ENCODE assay signal across 20 mouse cellular contexts in the genomic region with DNA sequence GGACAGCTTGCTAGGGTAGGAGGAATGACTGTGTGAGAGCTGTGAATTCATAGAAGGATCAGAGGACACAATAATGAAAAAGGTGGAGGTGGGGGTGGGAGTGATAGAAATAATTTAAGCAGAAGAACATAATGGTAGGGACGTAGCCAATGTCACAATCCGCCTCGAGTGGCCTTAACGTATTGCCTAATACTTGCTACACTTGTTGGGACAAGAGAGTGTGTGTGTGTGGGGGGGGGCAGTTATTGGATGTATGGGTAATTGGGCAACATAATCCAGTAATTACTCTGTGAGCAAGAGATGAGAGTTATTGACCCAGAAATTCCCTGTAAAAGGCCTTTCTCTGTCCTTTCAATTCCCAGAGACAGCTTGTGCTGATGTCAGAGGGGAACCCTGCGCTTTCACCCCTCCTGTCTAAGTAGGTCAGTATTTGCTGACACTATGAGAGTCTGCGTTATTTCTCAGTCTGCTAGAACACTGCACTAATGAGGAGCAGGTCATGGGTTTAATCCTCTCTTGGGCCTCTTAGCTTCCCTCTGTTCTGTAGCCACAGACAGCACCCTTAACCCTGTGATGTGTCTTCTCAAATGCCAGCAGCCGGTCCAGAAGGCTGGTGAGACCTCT.
DNase-seq lines count a peak whose midpoint lies in the region; ATAC-seq lines count a peak whose summit lies in the region.
"Had no signal": no experiment of that assay in that cellular context is flagged by ENCODE, and none has a peak within 500 bp of the region (broad histone marks: within the 10 kb centered on the region; RNA-seq: fewer than 3 reads in every experiment).

No protein-coding gene starts in this region.

- no peaks in the 10 kb centered on the region for H3K36me3 ChIP-seq in hindbrain, embryonic 15.5 days
- no peaks in the 10 kb centered on the region for H3K36me3 ChIP-seq in hindbrain, embryonic 11.5 days (ENCODE audit: control insufficient read depth, insufficient read depth, low read length)
- no peaks in the 10 kb centered on the region for H3K36me3 ChIP-seq in midbrain, embryonic 15.5 days (replicated peaks)
- H3K36me3 ChIP-seq in midbrain, embryonic 10.5 days = no peaks in the 10 kb centered on the region
- H3K36me3 ChIP-seq: kidney, embryonic 15.5 days; limb, embryonic 10.5 days; liver, embryonic 15.5 days; midbrain, embryonic 12.5 days had no signal

- WGBS in hindbrain, embryonic 15.5 days = 77% methylated on average over 7 of the region's 7 CpGs
- WGBS in hindbrain, embryonic 11.5 days = 82% methylated on average over 7 of the region's 7 CpGs
- WGBS in midbrain, embryonic 15.5 days = 61% methylated on average over 7 of the region's 7 CpGs
- 65% methylated on average over 7 of the region's 7 CpGs for WGBS in midbrain, embryonic 10.5 days

- no peak overlapping the region for H3K4me2 ChIP-seq in hindbrain, embryonic 15.5 days
- H3K4me2 ChIP-seq in hindbrain, embryonic 11.5 days (replicated peaks; ENCODE audit: low read depth, low read length) = no peak overlapping the region
- no peak overlapping the region for H3K4me2 ChIP-seq in midbrain, embryonic 15.5 days
- H3K4me2 ChIP-seq: kidney, embryonic 15.5 days; liver, embryonic 15.5 days; midbrain, embryonic 12.5 days had no signal

- no peak overlapping the region for H3K9ac ChIP-seq in hindbrain, embryonic 15.5 days
- H3K9ac ChIP-seq in hindbrain, embryonic 11.5 days (ENCODE audit: low read depth, low read length) = no peak overlapping the region
- H3K9ac ChIP-seq in midbrain, embryonic 15.5 days = no peak overlapping the region
- H3K9ac ChIP-seq: kidney, embryonic 15.5 days; liver, embryonic 15.5 days; midbrain, embryonic 12.5 days had no signal

- H3K9me3 ChIP-seq in hindbrain, embryonic 15.5 days = no peaks in the 10 kb centered on the region
- no peaks in the 10 kb centered on the region for H3K9me3 ChIP-seq in hindbrain, embryonic 11.5 days (ENCODE audit: control insufficient read depth, low read length)
- H3K9me3 ChIP-seq in midbrain, embryonic 15.5 days = no peaks in the 10 kb centered on the region
- no peaks in the 10 kb centered on the region for H3K9me3 ChIP-seq in midbrain, embryonic 10.5 days (replicated peaks)
- H3K9me3 ChIP-seq: kidney, embryonic 15.5 days; limb, embryonic 10.5 days; liver, embryonic 15.5 days; midbrain, embryonic 12.5 days had no signal

- no peak overlapping the region for H3K27ac ChIP-seq in hindbrain, embryonic 15.5 days (replicated peaks)
- no peak overlapping the region for H3K27ac ChIP-seq in hindbrain, embryonic 11.5 days (ENCODE audit: low read depth, low read length)
- no peak overlapping the region for H3K27ac ChIP-seq in midbrain, embryonic 15.5 days
- H3K27ac ChIP-seq in midbrain, embryonic 10.5 days (replicated peaks) = no peak overlapping the region
- H3K27ac ChIP-seq: kidney, embryonic 15.5 days; limb, embryonic 10.5 days; liver, embryonic 15.5 days; midbrain, embryonic 12.5 days had no signal

- H3K27me3 ChIP-seq in hindbrain, embryonic 15.5 days = no peaks in the 10 kb centered on the region
- H3K27me3 ChIP-seq in hindbrain, embryonic 11.5 days (ENCODE audit: control insufficient read depth, insufficient read depth, low read length) = no peaks in the 10 kb centered on the region
- no peaks in the 10 kb centered on the region for H3K27me3 ChIP-seq in midbrain, embryonic 15.5 days (replicated peaks)
- H3K27me3 ChIP-seq in midbrain, embryonic 10.5 days (ENCODE audit: low read depth, poor library complexity, severe bottlenecking) = no peaks in the 10 kb centered on the region
- H3K27me3 ChIP-seq: kidney, embryonic 15.5 days; liver, embryonic 15.5 days; Patski had no signal

- peak; percentile 27; the same call in 1 of the 2 replicates for ATAC-seq in hindbrain, embryonic 15.5 days (ENCODE audit: low FRiP score, low read depth)
- ATAC-seq in hindbrain, embryonic 11.5 days (ENCODE audit: low FRiP score) = no peak
- ATAC-seq in midbrain, embryonic 15.5 days (replicated peaks) = peak; percentile 42; the same call in 1 of the 2 replicates
- ATAC-seq: inflammation-experienced regulatory T-cells, adult 6 months; Patski had no signal

- no peaks in the 10 kb centered on the region for H3K4me1 ChIP-seq in hindbrain, embryonic 15.5 days (replicated peaks)
- no peaks in the 10 kb centered on the region for H3K4me1 ChIP-seq in hindbrain, embryonic 11.5 days (replicated peaks; ENCODE audit: control insufficient read depth, insufficient read depth, low read length)
- no peaks in the 10 kb centered on the region for H3K4me1 ChIP-seq in midbrain, embryonic 15.5 days
- 0 out of 2 replicates have a peak, but pooled peaks cover 5% of the 10 kb centered on the region for H3K4me1 ChIP-seq in midbrain, embryonic 10.5 days
- H3K4me1 ChIP-seq: kidney, embryonic 15.5 days; limb, embryonic 10.5 days; liver, embryonic 15.5 days had no signal

- H3K4me3 ChIP-seq in hindbrain, embryonic 15.5 days = no peak overlapping the region
- H3K4me3 ChIP-seq in hindbrain, embryonic 11.5 days (ENCODE audit: low read depth, low read length) = no peak overlapping the region
- no peak overlapping the region for H3K4me3 ChIP-seq in midbrain, embryonic 15.5 days
- no peak overlapping the region for H3K4me3 ChIP-seq in midbrain, embryonic 10.5 days
- H3K4me3 ChIP-seq: kidney, embryonic 15.5 days; limb, embryonic 10.5 days; liver, embryonic 15.5 days; midbrain, embryonic 12.5 days had no signal

- no peak for DNase-seq in hindbrain, embryonic 11.5 days (ENCODE audit: low spot score)
- DNase-seq in midbrain, embryonic 10.5 days (ENCODE audit: low spot score) = no peak
- peak; percentile 67 for DNase-seq in gonadal fat pad, adult 2 months (ENCODE audit: low read depth)
- no peak for DNase-seq in layer of hippocampus, adult 8-10 months (ENCODE audit: low spot score in 2 of 2)
- no peak for DNase-seq in urinary bladder, postnatal 25 days (ENCODE audit: low spot score)
- no peak for DNase-seq in adrenal gland, adult (ENCODE audit: inconsistent age in 2 of 2, low spot score in 1 of 2)
- DNase-seq: adrenal gland, postnatal 36 days; cerebellum, adult 8-10 months; heart, adult 11 months; heart, postnatal 4 days; lung, postnatal 14 days; right cerebral cortex, postnatal 25 days had no signal
